Mouse (Mus musculus): ENCODE measurements around the gene Cdk6.
"Not testable (repeated sequence)": the region's sequence is repeated elsewhere in the genome, so short reads cannot be mapped to it uniquely, and the experiment has no call there.

DNA sequence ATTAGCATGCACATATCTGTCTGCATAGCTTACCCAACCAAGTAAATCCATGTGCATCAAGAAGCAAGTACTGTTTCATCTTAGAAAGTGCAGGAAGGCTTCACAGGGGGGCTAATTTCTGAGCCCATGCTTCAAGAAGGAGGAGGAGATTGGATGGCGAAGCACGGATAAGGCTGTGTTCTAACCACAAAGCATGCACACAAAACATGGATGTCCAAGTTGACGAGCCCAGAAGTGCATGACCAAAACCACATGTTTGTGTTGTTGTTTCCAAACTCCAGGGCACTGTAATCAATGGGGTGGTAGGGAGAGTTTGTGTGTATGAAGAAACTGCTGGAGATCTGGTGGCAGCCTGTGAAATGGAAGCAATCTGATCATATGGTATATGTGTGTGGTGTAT is 101.2 kb downstream of the Cdk6 start:
- TF ChIP-seq POLR2A (IDR thresholded peaks at IDR 0.05; ENCODE audit: low read depth, low read length); CTCF (IDR thresholded peaks at IDR 0.05; ENCODE audit: extremely low read depth, insufficient read depth, insufficient read length, insufficient replicate concordance): not testable (repeated sequence)

All from spleen, adult 2 months (tissue).